Mouse (Mus musculus) liver, adult 2 months (tissue): Measurements from ENCODE around the gene Zfp217.

Experiments used
- CTCF ChIP-seq: fragments of 200-500 bp; IDR thresholded peaks from 2 replicates; pipeline ENCODE4 v1.5.1; 2011; ENCODE audit warnings: low read depth, low read length, control low read depth
- POLR2A ChIP-seq: fragments of 200-500 bp; IDR thresholded peaks from 2 replicates; pipeline ENCODE4 v1.6.1; 2011; ENCODE audit warnings: low read length, control low read depth; ENCODE audit not compliant: insufficient read depth; ENCODE audit errors: extremely low read depth

- TF ChIP-seq CTCF: no peak
- TF ChIP-seq POLR2A: no peak
These were observed 38.4 kb downstream of the Zfp217 start for GRCm38 (mm10) chr2:170109528-170109927.
